Mouse (Mus musculus) heart, postnatal 4 days (tissue): ENCODE results near the gene Hoxc9. TPM values are rescaled to one million over a fixed set of nuclear protein-coding genes. Genes with fewer than 3 reads are reported as not detected.

Experiments used
- DNase-seq: peaks from one replicate; pipeline ENCODE4 v3.0.0; 2021
- total RNA-seq, 2 experiments: library from RNA; stranded (reverse); gene quantifications; 2 replicates each; pipeline ENCODE4 v1.2.3; 2021

The Hoxc9 gene
- total RNA-seq, 2 experiments from 2014 or later = not detected

- DNase-seq = no peak
Measured at GRCm38 (mm10) chr15:103001370-103001769, 25.1 kb downstream of the Hoxc9 start.

GRCm38 (mm10) chr15:103002156-103002555 is 25.9 kb downstream of the Hoxc9 start:
- no peak for DNase-seq

- no peak for DNase-seq
Measured at GRCm38 (mm10) chr15:103002821-103003448, 26.7 kb downstream of the Hoxc9 start.

- no peak for DNase-seq
Measured at GRCm38 (mm10) chr15:103005308-103005707, 29.1 kb downstream of the Hoxc9 start.

GRCm38 (mm10) chr15:103005797-103006196 is 29.6 kb downstream of the Hoxc9 start:
- no peak for DNase-seq

GRCm38 (mm10) chr15:103006326-103006725 is 30.1 kb downstream of the Hoxc9 start:
- DNase-seq = no peak

GRCm38 (mm10) chr15:103009265-103010111 is 33.2 kb downstream of the Hoxc9 start:
- no peak for DNase-seq

- no peak for DNase-seq
Measured at GRCm38 (mm10) chr15:103010112-103010846, 34.0 kb downstream of the Hoxc9 start.

GRCm38 (mm10) chr15:103010847-103011555 is 34.8 kb downstream of the Hoxc9 start:
- no peak for DNase-seq

- no peak for DNase-seq
Measured at GRCm38 (mm10) chr15:103011928-103012486, 35.8 kb downstream of the Hoxc9 start.

- DNase-seq = peak; percentile 57
Measured at GRCm38 (mm10) chr15:103013238-103013984, 37.2 kb downstream of the Hoxc9 start.

- DNase-seq = no peak
Measured at GRCm38 (mm10) chr15:103014166-103015008, 38.1 kb downstream of the Hoxc9 start.

- no peak for DNase-seq
Measured at GRCm38 (mm10) chr15:103015009-103015399, 38.8 kb downstream of the Hoxc9 start.

- DNase-seq = no peak
Measured at GRCm38 (mm10) chr15:103015406-103016166, 39.3 kb downstream of the Hoxc9 start.

- DNase-seq = no peak
Measured at GRCm38 (mm10) chr15:103018636-103019035, 42.4 kb downstream of the Hoxc9 start, which contains the start of gene Hoxc4. TSS of gene Hoxc4 (plus strand) at chr15:103018934.

- no peak for DNase-seq
Measured at GRCm38 (mm10) chr15:103020899-103021418, 44.7 kb downstream of the Hoxc9 start.

- DNase-seq = no peak
Measured at GRCm38 (mm10) chr15:103021544-103021943, 45.3 kb downstream of the Hoxc9 start.

- DNase-seq = no peak
Measured at GRCm38 (mm10) chr15:103024131-103024530, 47.9 kb downstream of the Hoxc9 start.
